Mouse (Mus musculus): ENCODE results near the gene Brd1. TPM values are rescaled to one million over a fixed set of nuclear protein-coding genes. Genes with fewer than 3 reads are reported as not detected.

The Brd1 gene
- polyA plus RNA-seq, 1 experiment from 2014 or later, result 24.3 TPM

DNA sequence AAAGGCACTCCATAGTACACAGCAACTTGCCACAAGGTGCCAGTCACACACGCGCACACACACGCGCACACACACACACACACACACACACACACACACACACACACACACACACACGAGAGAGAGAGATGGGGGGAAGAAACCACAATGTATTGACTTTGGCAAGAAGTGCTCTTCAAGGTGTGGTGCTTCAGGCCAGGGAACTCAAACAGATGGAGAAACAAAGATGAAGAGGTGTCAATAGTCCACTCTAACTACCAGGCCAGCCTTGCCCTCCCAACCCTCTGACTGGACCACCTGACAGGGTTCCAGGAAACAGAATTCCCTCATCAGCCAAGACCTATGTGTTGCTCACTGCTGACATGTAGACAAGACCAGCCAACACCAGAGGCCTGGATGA, 36.4 kb downstream of the Brd1 start:
- no peak for ATAC-seq (replicated peaks; ENCODE audit: insufficient number of reproducible peaks, low FRiP score, low TSS enrichment, low read depth)
- H3K36me3 ChIP-seq (replicated peaks; ENCODE audit: control insufficient read depth, insufficient read depth, low read depth, low read length), result peaks cover 17% of the 10 kb centered on the region

DNA sequence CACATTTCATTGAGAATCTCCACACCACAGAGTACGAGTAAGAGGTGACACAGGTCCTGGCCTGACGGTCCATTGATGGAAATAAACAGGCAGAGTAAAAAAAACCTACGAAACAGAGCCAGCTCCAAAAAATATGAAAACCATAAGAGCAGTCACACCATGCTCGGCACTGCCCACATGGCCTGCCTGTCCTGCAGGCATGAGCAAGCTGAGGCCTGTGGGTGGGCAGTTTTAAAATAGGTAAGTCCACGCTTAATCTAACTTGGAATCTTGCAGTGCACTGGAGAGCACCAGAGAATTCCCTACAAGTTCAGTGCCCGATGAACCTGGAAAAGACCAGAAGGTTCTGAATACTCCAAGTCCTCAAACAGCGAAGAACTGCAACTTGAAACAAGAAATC, 38.0 kb downstream of the Brd1 start:
- 93% methylated on average over 7 of the region's 7 CpGs for WGBS
- H3K27ac ChIP-seq (replicated peaks; ENCODE audit: low read depth, low read length), result no peak overlapping the region
- peaks cover 17% of the 10 kb centered on the region for H3K36me3 ChIP-seq (replicated peaks; ENCODE audit: control insufficient read depth, insufficient read depth, low read depth, low read length)
- no peaks in the 10 kb centered on the region for H3K27me3 ChIP-seq (ENCODE audit: control insufficient read depth, insufficient read depth, low read length)
- DNase-seq (ENCODE audit: low spot score) (no peak), ATAC-seq (replicated peaks; ENCODE audit: insufficient number of reproducible peaks, low FRiP score, low TSS enrichment, low read depth) (no peak)
- H3K4me1 ChIP-seq (ENCODE audit: control insufficient read depth, insufficient read depth, low read length), result no peaks in the 10 kb centered on the region
- H3K4me2 ChIP-seq (ENCODE audit: low read depth, low read length), result no peak overlapping the region
- no peak overlapping the region for H3K4me3 ChIP-seq (ENCODE audit: low read depth, low read length)
- no peak overlapping the region for H3K9ac ChIP-seq (replicated peaks; ENCODE audit: low read length)
- H3K9me3 ChIP-seq (replicated peaks; ENCODE audit: control insufficient read depth, low read length), result no peaks in the 10 kb centered on the region

More for the DNA sequence above, 36.4 kb downstream of the Brd1 start:
- Histone ChIP-seq H3K4me3 (ENCODE audit: low read depth, low read length) (no peak overlapping the region), H3K27ac (replicated peaks; ENCODE audit: low read depth, low read length) (no peak overlapping the region), H3K9ac (replicated peaks; ENCODE audit: low read length) (no peak overlapping the region), H3K27me3 (ENCODE audit: control insufficient read depth, insufficient read depth, low read length) (no peaks in the 10 kb centered on the region), H3K4me1 (ENCODE audit: control insufficient read depth, insufficient read depth, low read length) (no peaks in the 10 kb centered on the region), H3K9me3 (replicated peaks; ENCODE audit: control insufficient read depth, low read length) (no peaks in the 10 kb centered on the region), H3K4me2 (ENCODE audit: low read depth, low read length) (no peak overlapping the region)
- 92% methylated on average over 5 of the region's 5 CpGs for WGBS
- DNase-seq (ENCODE audit: low spot score), result no peak

DNA sequence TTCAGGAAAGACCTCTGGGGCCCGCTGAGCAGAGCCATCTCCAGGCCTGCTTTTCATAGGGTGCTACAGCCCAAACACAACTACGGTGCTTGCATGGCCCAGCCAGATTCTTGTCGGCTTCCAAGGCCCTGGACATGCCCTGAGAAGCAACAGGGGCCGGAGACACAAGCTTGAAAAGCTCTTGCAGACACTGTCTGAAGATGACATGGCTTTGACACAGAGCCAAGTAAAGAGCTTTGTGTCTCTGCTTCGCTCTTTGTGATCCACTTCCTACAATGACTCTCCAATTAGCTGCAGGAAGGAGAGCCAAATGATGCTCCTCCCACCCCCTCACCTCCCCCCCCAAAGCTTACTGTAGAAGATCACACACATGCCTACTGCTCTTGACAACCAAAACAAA, 40.0 kb downstream of the Brd1 start:
- no peak for DNase-seq (ENCODE audit: low spot score)
- Histone ChIP-seq H3K9ac (replicated peaks; ENCODE audit: low read length) (no peak overlapping the region), H3K36me3 (replicated peaks; ENCODE audit: control insufficient read depth, insufficient read depth, low read depth, low read length) (peaks cover 28% of the 10 kb centered on the region)

GRCm38 (mm10) chr15:88692720-88693119, 41.3 kb downstream of the Brd1 start:
- H3K4me1 ChIP-seq (ENCODE audit: control insufficient read depth, insufficient read depth, low read length), result no peaks in the 10 kb centered on the region
- 85% methylated on average over 9 of the region's 9 CpGs for WGBS

More for the DNA sequence above, 40.0 kb downstream of the Brd1 start:
- WGBS, result 92% methylated on average over 5 of the region's 5 CpGs
- no peak overlapping the region for H3K4me3 ChIP-seq (ENCODE audit: low read depth, low read length)
- H3K9me3 ChIP-seq (replicated peaks; ENCODE audit: control insufficient read depth, low read length), result no peaks in the 10 kb centered on the region
- H3K4me1 ChIP-seq (ENCODE audit: control insufficient read depth, insufficient read depth, low read length), result no peaks in the 10 kb centered on the region
- H3K4me2 ChIP-seq (ENCODE audit: low read depth, low read length), result no peak overlapping the region
- no peaks in the 10 kb centered on the region for H3K27me3 ChIP-seq (ENCODE audit: control insufficient read depth, insufficient read depth, low read length)
- no peak for ATAC-seq (replicated peaks; ENCODE audit: insufficient number of reproducible peaks, low FRiP score, low TSS enrichment, low read depth)
- H3K27ac ChIP-seq (replicated peaks; ENCODE audit: low read depth, low read length), result no peak overlapping the region

GRCm38 (mm10) chr15:88691129-88691528, 42.9 kb downstream of the Brd1 start:
- no peak overlapping the region for H3K4me3 ChIP-seq (ENCODE audit: low read depth, low read length)
- no peaks in the 10 kb centered on the region for H3K27me3 ChIP-seq (ENCODE audit: control insufficient read depth, insufficient read depth, low read length)
- no peak for ATAC-seq (replicated peaks; ENCODE audit: insufficient number of reproducible peaks, low FRiP score, low TSS enrichment, low read depth)
- 96% methylated on average over 12 of the region's 12 CpGs for WGBS
- no peaks in the 10 kb centered on the region for H3K4me1 ChIP-seq (ENCODE audit: control insufficient read depth, insufficient read depth, low read length)
- H3K9ac ChIP-seq (replicated peaks; ENCODE audit: low read length), result no peak overlapping the region
- no peak overlapping the region for H3K4me2 ChIP-seq (ENCODE audit: low read depth, low read length)
- H3K27ac ChIP-seq (replicated peaks; ENCODE audit: low read depth, low read length), result no peak overlapping the region
- peaks cover 35% of the 10 kb centered on the region for H3K36me3 ChIP-seq (replicated peaks; ENCODE audit: control insufficient read depth, insufficient read depth, low read depth, low read length)
- DNase-seq (ENCODE audit: low spot score), result no peak
- no peaks in the 10 kb centered on the region for H3K9me3 ChIP-seq (replicated peaks; ENCODE audit: control insufficient read depth, low read length)

More at GRCm38 (mm10) chr15:88692720-88693119, 41.3 kb downstream of the Brd1 start:
- Histone ChIP-seq H3K36me3 (replicated peaks; ENCODE audit: control insufficient read depth, insufficient read depth, low read depth, low read length) (peaks cover 28% of the 10 kb centered on the region), H3K27ac (replicated peaks; ENCODE audit: low read depth, low read length) (no peak overlapping the region), H3K4me2 (ENCODE audit: low read depth, low read length) (no peak overlapping the region), H3K9me3 (replicated peaks; ENCODE audit: control insufficient read depth, low read length) (no peaks in the 10 kb centered on the region), H3K27me3 (ENCODE audit: control insufficient read depth, insufficient read depth, low read length) (no peaks in the 10 kb centered on the region), H3K4me3 (ENCODE audit: low read depth, low read length) (no peak overlapping the region), H3K9ac (replicated peaks; ENCODE audit: low read length) (no peak overlapping the region)
- ATAC-seq (replicated peaks; ENCODE audit: insufficient number of reproducible peaks, low FRiP score, low TSS enrichment, low read depth), result no peak
- no peak for DNase-seq (ENCODE audit: low spot score)

DNA sequence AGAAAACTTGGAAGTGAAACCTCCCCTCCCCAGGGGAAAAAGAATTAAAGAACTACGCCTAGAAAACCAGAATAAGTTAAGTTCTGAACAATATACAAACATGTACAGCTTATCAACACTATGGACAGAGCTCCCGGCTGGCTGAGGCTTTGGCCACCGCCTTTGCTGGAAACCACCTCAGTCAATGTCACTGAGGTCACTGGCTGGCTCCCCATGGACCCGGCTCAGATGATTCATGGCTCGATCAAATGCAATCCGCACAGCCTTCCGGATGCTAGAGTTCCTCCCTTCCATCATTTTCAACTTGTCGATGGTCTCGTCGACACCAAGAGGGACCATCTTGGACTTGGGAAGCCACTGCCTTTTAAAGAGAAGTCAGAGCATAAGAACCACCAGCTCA, 45.9 kb downstream of the Brd1 start:
- Histone ChIP-seq H3K9me3 (replicated peaks; ENCODE audit: control insufficient read depth, low read length) (no peaks in the 10 kb centered on the region), H3K4me2 (ENCODE audit: low read depth, low read length) (no peak overlapping the region), H3K9ac (replicated peaks; ENCODE audit: low read length) (no peak overlapping the region), H3K27ac (replicated peaks; ENCODE audit: low read depth, low read length) (no peak overlapping the region), H3K27me3 (ENCODE audit: control insufficient read depth, insufficient read depth, low read length) (no peaks in the 10 kb centered on the region), H3K4me1 (ENCODE audit: control insufficient read depth, insufficient read depth, low read length) (no peaks in the 10 kb centered on the region), H3K4me3 (ENCODE audit: low read depth, low read length) (no peak overlapping the region), H3K36me3 (replicated peaks; ENCODE audit: control insufficient read depth, insufficient read depth, low read depth, low read length) (peaks cover 25% of the 10 kb centered on the region)
- ATAC-seq (replicated peaks; ENCODE audit: insufficient number of reproducible peaks, low FRiP score, low TSS enrichment, low read depth), result no peak
- WGBS, result 94% methylated on average over 10 of the region's 10 CpGs
- no peak for DNase-seq (ENCODE audit: low spot score)

DNA sequence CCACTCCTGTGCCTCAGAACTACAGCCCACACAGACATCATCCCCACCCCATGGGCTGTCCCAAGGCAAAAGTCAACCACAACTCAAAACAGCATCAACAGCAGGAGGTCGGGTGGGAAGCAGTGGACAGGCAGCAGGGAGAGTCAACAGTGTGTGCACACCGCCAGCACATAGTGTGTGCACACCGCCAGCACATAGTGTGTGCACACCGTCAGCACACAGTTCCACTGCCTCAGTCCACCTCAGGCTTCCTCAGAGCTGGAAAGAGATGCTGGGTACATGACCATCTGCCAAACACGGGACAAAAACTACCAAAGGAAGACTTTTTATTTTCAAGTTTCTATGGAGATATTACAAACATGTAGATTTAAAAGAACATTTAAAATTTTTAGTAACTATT, 47.3 kb downstream of the Brd1 start:
- 89% methylated on average over 5 of the region's 5 CpGs for WGBS
- Histone ChIP-seq H3K4me3 (ENCODE audit: low read depth, low read length) (no peak overlapping the region), H3K4me2 (ENCODE audit: low read depth, low read length) (no peak overlapping the region), H3K36me3 (replicated peaks; ENCODE audit: control insufficient read depth, insufficient read depth, low read depth, low read length) (peaks cover 25% of the 10 kb centered on the region), H3K27ac (replicated peaks; ENCODE audit: low read depth, low read length) (no peak overlapping the region), H3K9me3 (replicated peaks; ENCODE audit: control insufficient read depth, low read length) (no peaks in the 10 kb centered on the region), H3K9ac (replicated peaks; ENCODE audit: low read length) (no peak overlapping the region), H3K4me1 (ENCODE audit: control insufficient read depth, insufficient read depth, low read length) (no peaks in the 10 kb centered on the region), H3K27me3 (ENCODE audit: control insufficient read depth, insufficient read depth, low read length) (no peaks in the 10 kb centered on the region)
- no peak for DNase-seq (ENCODE audit: low spot score)
- ATAC-seq (replicated peaks; ENCODE audit: insufficient number of reproducible peaks, low FRiP score, low TSS enrichment, low read depth), result no peak

GRCm38 (mm10) chr15:88684039-88684438, 50.0 kb downstream of the Brd1 start:
- no peak overlapping the region for H3K4me2 ChIP-seq (ENCODE audit: low read depth, low read length)
- H3K9me3 ChIP-seq (replicated peaks; ENCODE audit: control insufficient read depth, low read length), result no peaks in the 10 kb centered on the region
- no peak overlapping the region for H3K9ac ChIP-seq (replicated peaks; ENCODE audit: low read length)
- 85% methylated on average over 6 of the region's 6 CpGs for WGBS
- no peak for DNase-seq (ENCODE audit: low spot score)
- H3K4me1 ChIP-seq (ENCODE audit: control insufficient read depth, insufficient read depth, low read length), result no peaks in the 10 kb centered on the region
- no peak overlapping the region for H3K27ac ChIP-seq (replicated peaks; ENCODE audit: low read depth, low read length)
- H3K27me3 ChIP-seq (ENCODE audit: control insufficient read depth, insufficient read depth, low read length), result no peaks in the 10 kb centered on the region
- H3K36me3 ChIP-seq (replicated peaks; ENCODE audit: control insufficient read depth, insufficient read depth, low read depth, low read length), result peaks cover 11% of the 10 kb centered on the region
- H3K4me3 ChIP-seq (ENCODE audit: low read depth, low read length), result no peak overlapping the region
- ATAC-seq (replicated peaks; ENCODE audit: insufficient number of reproducible peaks, low FRiP score, low TSS enrichment, low read depth), result no peak
